Mouse (Mus musculus) cerebellum, adult (tissue): Measurements from ENCODE around the gene Tmem266.

Source experiments
- ATAC-seq: cut with Nextera tagmentation; 2 replicates; pipeline ENCODE4 v1.9.2; 2017; ENCODE audit warnings: mild to moderate bottlenecking, moderate library complexity, mixed read lengths; ENCODE audit not compliant: insufficient number of reproducible peaks, low FRiP score, low TSS enrichment

Tmem266 gene

GRCm38 (mm10) chr9:55438433-55438832 is 111.7 kb downstream of the Tmem266 start:
- ATAC-seq = no peak

GRCm38 (mm10) chr9:55439206-55439780 is 112.6 kb downstream of the Tmem266 start:
- no peak for ATAC-seq

GRCm38 (mm10) chr9:55447509-55447908 is 120.8 kb downstream of the Tmem266 start:
- ATAC-seq = no peak

- ATAC-seq = no peak
Measured at GRCm38 (mm10) chr9:55449108-55449507, 122.4 kb downstream of the Tmem266 start.

- ATAC-seq = no peak
Measured at GRCm38 (mm10) chr9:55450035-55450434, 123.3 kb downstream of the Tmem266 start.

- no peak for ATAC-seq
Measured at GRCm38 (mm10) chr9:55451426-55451825, 124.7 kb downstream of the Tmem266 start.

- no peak for ATAC-seq
Measured at GRCm38 (mm10) chr9:55452906-55453305, 126.2 kb downstream of the Tmem266 start.

- no peak for ATAC-seq
Measured at GRCm38 (mm10) chr9:55453366-55453765, 126.7 kb downstream of the Tmem266 start.

GRCm38 (mm10) chr9:55468397-55468796 is 141.7 kb downstream of the Tmem266 start:
- no peak for ATAC-seq

GRCm38 (mm10) chr9:55476084-55476483 is 149.4 kb downstream of the Tmem266 start:
- ATAC-seq = no peak

- no peak for ATAC-seq
Measured at GRCm38 (mm10) chr9:55478699-55479098, 152.0 kb downstream of the Tmem266 start.

- ATAC-seq = no peak
Measured at GRCm38 (mm10) chr9:55482116-55482515, 155.4 kb downstream of the Tmem266 start.
